Mouse (Mus musculus) testis, adult 2 months (tissue): ENCODE results near the gene P2rx7.

ENCODE experiments used
- CTCF ChIP-seq: fragments of 200-500 bp; IDR thresholded peaks from 2 replicates; pipeline ENCODE4 v1.5.1; 2012; ENCODE audit warnings: low read depth, mild to moderate bottlenecking, inconsistent platforms, low read length, moderate library complexity; ENCODE audit not compliant: control insufficient read depth, insufficient read depth, insufficient replicate concordance
- POLR2A ChIP-seq: fragments of 200-500 bp; IDR thresholded peaks from 2 replicates; pipeline ENCODE4 v1.6.1; 2012; ENCODE audit warnings: low read depth, mild to moderate bottlenecking, inconsistent platforms, low read length, moderate library complexity; ENCODE audit not compliant: control insufficient read depth

DNA sequence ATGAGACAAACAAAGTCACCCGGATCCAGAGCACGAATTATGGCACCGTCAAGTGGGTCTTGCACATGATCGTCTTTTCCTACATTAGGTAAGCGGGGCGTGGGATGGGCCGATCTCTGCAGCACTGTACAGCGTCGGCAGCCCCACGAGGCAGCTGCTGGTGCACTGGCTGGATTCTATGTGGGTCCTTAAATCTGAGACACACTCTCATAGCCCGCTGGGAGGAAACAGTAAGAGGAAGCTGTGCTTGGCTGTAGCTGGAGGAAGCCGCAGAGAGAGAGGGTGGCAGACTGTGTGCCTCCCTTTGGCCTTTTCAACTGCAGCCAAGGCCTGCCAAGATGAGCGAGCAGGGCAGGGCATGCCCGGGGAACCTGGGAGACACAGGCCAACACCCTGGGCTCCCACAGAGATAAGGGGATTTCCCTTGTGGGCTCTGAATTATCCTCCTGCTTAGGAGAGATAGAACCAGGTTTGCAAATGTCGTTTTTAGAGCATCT lies 448 bp downstream of the P2rx7 start:
- TF ChIP-seq CTCF, result no peak
- no peak for TF ChIP-seq POLR2A
